In the genomic region with DNA sequence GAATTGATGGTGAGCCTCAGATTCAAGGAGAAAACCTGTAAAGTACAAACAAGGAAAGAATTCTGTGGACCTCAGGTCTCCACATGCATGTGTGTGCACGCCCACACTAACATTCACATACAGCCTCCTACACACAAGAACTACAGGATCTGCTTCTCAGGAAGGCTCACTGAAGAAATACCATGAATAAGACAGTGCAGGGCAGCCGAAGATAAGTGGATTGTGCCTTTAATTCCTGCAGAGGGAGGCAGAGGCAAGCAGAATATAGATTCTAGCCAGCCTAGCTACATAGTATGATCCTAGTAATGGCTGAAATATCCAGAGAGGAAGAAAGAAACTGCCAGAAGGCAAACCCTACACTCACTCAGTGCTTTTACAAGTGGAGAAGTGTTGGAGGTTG, we compare ENCODE assay signal across 7 mouse cellular contexts. TPM values are rescaled to one million over a fixed set of nuclear protein-coding genes. Genes with fewer than 3 reads are reported as not detected.
A peak's percentile ranks its signal among the peaks of the same experiment; 100 is the strongest.
DNase-seq lines count a peak whose midpoint lies in the region; ATAC-seq and TF ChIP-seq lines count a peak whose summit lies in the region.

No protein-coding gene starts in this region.

- no peak overlapping the region for H3K4me2 ChIP-seq in lung, embryonic 14.5 days
- 0 out of 2 replicates have a peak overlapping the region, but pooled peaks have one; percentile 90 for H3K4me2 ChIP-seq in intestine, embryonic 14.5 days (ENCODE audit: low read length)

- no peak for TF ChIP-seq POLR2A in lung, adult 2 months (IDR thresholded peaks at IDR 0.05; ENCODE audit: borderline replicate concordance, extremely low read depth, low read depth, low read length)
- TF ChIP-seq POLR2A in cortical plate, adult 2 months (IDR thresholded peaks at IDR 0.05; ENCODE audit: extremely low read depth, insufficient read depth, low read length), result no peak

- H3K9ac ChIP-seq in lung, embryonic 14.5 days, result no peak overlapping the region
- H3K9ac ChIP-seq in intestine, embryonic 14.5 days (ENCODE audit: low read length), result no peak overlapping the region

- 51% methylated on average over 2 of the region's 2 CpGs for WGBS in lung, embryonic 14.5 days
- WGBS in lung, adult 2 months, result 55% methylated on average over 2 of the region's 2 CpGs
- WGBS in intestine, embryonic 14.5 days, result 41% methylated on average over 2 of the region's 2 CpGs

- DNase-seq in lung, embryonic 14.5 days, result peak; percentile 68
- no peak for DNase-seq in lung, adult 2 months
- peak; percentile 56 for DNase-seq in intestine, embryonic 14.5 days (ENCODE audit: low spot score)
- peak; percentile 9 for DNase-seq in retina, postnatal 7 days (ENCODE audit: low read depth, low spot score)
- DNase-seq in layer of hippocampus, adult 11-12 months (ENCODE audit: low spot score), result no peak
- no peak for DNase-seq in kidney, adult 11 months

- H3K4me3 ChIP-seq in lung, embryonic 14.5 days (ENCODE audit: low read depth, low read length), result peak overlapping the region; percentile 100; the same call in 1 of the 2 replicates
- no peak overlapping the region for H3K4me3 ChIP-seq in lung, adult 2 months (replicated peaks; ENCODE audit: extremely low read depth, low read depth, low read length)
- no peak overlapping the region for H3K4me3 ChIP-seq in cortical plate, adult 2 months (ENCODE audit: insufficient read depth, low read length)
- H3K4me3 ChIP-seq in intestine, embryonic 14.5 days (ENCODE audit: low read depth, low read length), result no peak overlapping the region

- H3K27me3 ChIP-seq in lung, embryonic 14.5 days (ENCODE audit: insufficient read depth, low read length), result peaks cover 7% of the 10 kb centered on the region; the same call in 1 of the 2 replicates
- no peaks in the 10 kb centered on the region for H3K27me3 ChIP-seq in intestine, embryonic 14.5 days (replicated peaks; ENCODE audit: control insufficient read depth, insufficient read depth, low read length)

- peaks cover 7% of the 10 kb centered on the region; the same call in 1 of the 2 replicates for H3K36me3 ChIP-seq in lung, embryonic 14.5 days (ENCODE audit: insufficient read depth)
- H3K36me3 ChIP-seq in intestine, embryonic 14.5 days (ENCODE audit: control insufficient read depth, insufficient read depth, low read length), result peaks cover 4% of the 10 kb centered on the region; the same call in 1 of the 2 replicates

- H3K4me1 ChIP-seq in lung, embryonic 14.5 days (ENCODE audit: insufficient read depth), result peaks cover 4% of the 10 kb centered on the region; the same call in 1 of the 2 replicates
- H3K4me1 ChIP-seq in lung, adult 2 months (ENCODE audit: control insufficient read depth, insufficient read depth, low read length), result peaks cover 2% of the 10 kb centered on the region; the same call in 1 of the 2 replicates
- H3K4me1 ChIP-seq in cortical plate, adult 2 months (ENCODE audit: control insufficient read depth, insufficient read depth, low read length), result peaks cover 2% of the 10 kb centered on the region
- H3K4me1 ChIP-seq in intestine, embryonic 14.5 days (replicated peaks; ENCODE audit: control insufficient read depth, insufficient read depth, low read length), result peaks cover 18% of the 10 kb centered on the region

- no peak overlapping the region for H3K27ac ChIP-seq in lung, embryonic 14.5 days (ENCODE audit: low read depth)
- no peak overlapping the region for H3K27ac ChIP-seq in cortical plate, adult 2 months (ENCODE audit: insufficient read depth, low read length)
- H3K27ac ChIP-seq in intestine, embryonic 14.5 days (ENCODE audit: low read depth), result 0 out of 2 replicates have a peak overlapping the region, but pooled peaks have one; percentile 83

- H3K9me3 ChIP-seq in lung, embryonic 14.5 days (ENCODE audit: low read depth, low read length), result no peaks in the 10 kb centered on the region
- no peaks in the 10 kb centered on the region for H3K9me3 ChIP-seq in intestine, embryonic 14.5 days (ENCODE audit: control insufficient read depth, low read length)

- TF ChIP-seq CTCF in lung, embryonic 14.5 days (IDR thresholded peaks at IDR 0.05; ENCODE audit: low read depth), result peak; percentile 58
- no peak for TF ChIP-seq CTCF in lung, adult 2 months (IDR thresholded peaks at IDR 0.05; ENCODE audit: insufficient read depth, low read length)
- TF ChIP-seq CTCF in cortical plate, adult 2 months (IDR thresholded peaks at IDR 0.05; ENCODE audit: extremely low read depth, insufficient read depth, low read length), result peak; percentile 44

- ATAC-seq in lung, embryonic 14.5 days (ENCODE audit: insufficient read depth), result peak; percentile 51
- ATAC-seq in intestine, embryonic 14.5 days (replicated peaks; ENCODE audit: low FRiP score, low TSS enrichment, low read depth), result no peak; the same call in 1 of the 2 replicates

RNA-seq across cellular contexts. Expression of gene Ube2l3, which starts 0.5 kb away (rescaled TPM):
- 349 and 371 TPM in 2 replicates for polyA plus RNA-seq in lung, embryonic 14.5 days (2014; fragmentation: Nextera tagmentation; extraction: Ambion mirVana)
- polyA plus RNA-seq in lung, adult 2 months (2012; rRNA removed), result 40.4 and 51.2 TPM in 2 replicates
- 124 and 129 TPM in 2 replicates for polyA plus RNA-seq in cortical plate, adult 2 months (2012; rRNA removed)
- 341 and 345 TPM in 2 replicates for polyA plus RNA-seq in intestine, embryonic 14.5 days (2014; fragmentation: Nextera tagmentation; extraction: Ambion mirVana)

RNA-seq across cellular contexts. Expression of gene Rimbp3, which starts 6.4 kb away (rescaled TPM):
- polyA plus RNA-seq in lung, embryonic 14.5 days (2014; fragmentation: Nextera tagmentation; extraction: Ambion mirVana), result 0.13 and 0.30 TPM in 2 replicates
- polyA plus RNA-seq in lung, adult 2 months (2012; rRNA removed), result 0.02 and 0.07 TPM in 2 replicates
- 0.63 and 1.0 TPM in 2 replicates for polyA plus RNA-seq in cortical plate, adult 2 months (2012; rRNA removed)
- polyA plus RNA-seq in intestine, embryonic 14.5 days (2014; fragmentation: Nextera tagmentation; extraction: Ambion mirVana), result 0.50 and 0.60 TPM in 2 replicates

RNA-seq across cellular contexts. Expression of gene Hic2, which starts 31.4 kb away (rescaled TPM):
- 3.4 and 4.3 TPM in 2 replicates for polyA plus RNA-seq in lung, embryonic 14.5 days (2014; fragmentation: Nextera tagmentation; extraction: Ambion mirVana)
- polyA plus RNA-seq in lung, adult 2 months (2012; rRNA removed), result 2.0 and 2.2 TPM in 2 replicates
- polyA plus RNA-seq in cortical plate, adult 2 months (2012; rRNA removed), result 5.7 and 6.0 TPM in 2 replicates
- polyA plus RNA-seq in intestine, embryonic 14.5 days (2014; fragmentation: Nextera tagmentation; extraction: Ambion mirVana), result 5.0 and 5.3 TPM in 2 replicates

RNA-seq across cellular contexts. Expression of gene Ccdc116, which starts 54.9 kb away (rescaled TPM):
- 0.64 and 0.78 TPM in 2 replicates for polyA plus RNA-seq in lung, embryonic 14.5 days (2014; fragmentation: Nextera tagmentation; extraction: Ambion mirVana)
- 0.91 TPM in 2 replicates for polyA plus RNA-seq in lung, adult 2 months (2012; rRNA removed)
- 5.6 and 6.3 TPM in 2 replicates for polyA plus RNA-seq in cortical plate, adult 2 months (2012; rRNA removed)
- 2.0 and 2.2 TPM in 2 replicates for polyA plus RNA-seq in intestine, embryonic 14.5 days (2014; fragmentation: Nextera tagmentation; extraction: Ambion mirVana)

RNA-seq across cellular contexts. Expression of gene Ydjc, which starts 57.6 kb away (rescaled TPM):
- polyA plus RNA-seq in lung, embryonic 14.5 days (2014; fragmentation: Nextera tagmentation; extraction: Ambion mirVana), result 10.1 TPM in 2 replicates
- 5.7 and 6.2 TPM in 2 replicates for polyA plus RNA-seq in lung, adult 2 months (2012; rRNA removed)
- 30.5 and 30.6 TPM in 2 replicates for polyA plus RNA-seq in cortical plate, adult 2 months (2012; rRNA removed)
- 25.2 and 31.0 TPM in 2 replicates for polyA plus RNA-seq in intestine, embryonic 14.5 days (2014; fragmentation: Nextera tagmentation; extraction: Ambion mirVana)

Comparison
In these comparisons a context has a peak if more than half of its experiments do, and no peak if none do; other contexts are left out.
1. DNase-seq: peak in lung, embryonic 14.5 days (single experiment), intestine, embryonic 14.5 days (single experiment) and retina, postnatal 7 days (single experiment); none in lung, adult 2 months (single experiment), layer of hippocampus, adult 11-12 months (single experiment) and kidney, adult 11 months (single experiment).